Mouse (Mus musculus) gastrocnemius, postnatal 4 days (tissue): Measurements from ENCODE around the gene Ahcy. TPM values are rescaled to one million over a fixed set of nuclear protein-coding genes. Genes with fewer than 3 reads are reported as not detected.
"Not testable (repeated sequence)": the region's sequence is repeated elsewhere in the genome, so short reads cannot be mapped to it uniquely, and the experiment has no call there.

Experiments used
- DNase-seq, 2 experiments: peaks; one replicate each; pipeline ENCODE4 v3.0.0; 2021 to 2022; ENCODE audit warnings: low spot score in 2 of 2, mixed read lengths in 2 of 2
- long read RNA-seq, 2 experiments: library from polyadenylated mRNA; stranded (forward); transcript quantifications; one replicate each; pipeline ENCODE4 v2.0.0; 2021
- total RNA-seq, 2 experiments: library from RNA; stranded (reverse); gene quantifications; 2 replicates each; pipeline ENCODE4 v1.2.3; 2021

The Ahcy gene
- 10 to 100 TPM; 25.9 to 28.3 TPM for total RNA-seq
- long read RNA-seq, experiment 1, transcript Ahcy-201 (10 exons, 2,543 nt) = major isoform, 23 of 28 reads
- long read RNA-seq, experiment 1, partial matches to known transcripts = 5 of 28 reads
- long read RNA-seq, experiment 1, other reads (novel, unspliced or antisense) = 0 of 28 reads
- long read RNA-seq, experiment 2, transcript Ahcy-201 (10 exons, 2,543 nt) = major isoform, 30 of 41 reads
- long read RNA-seq, experiment 2, partial matches to known transcripts = 9 of 41 reads
- long read RNA-seq, experiment 2, other reads (novel, unspliced or antisense) = 2 of 41 reads

DNA sequence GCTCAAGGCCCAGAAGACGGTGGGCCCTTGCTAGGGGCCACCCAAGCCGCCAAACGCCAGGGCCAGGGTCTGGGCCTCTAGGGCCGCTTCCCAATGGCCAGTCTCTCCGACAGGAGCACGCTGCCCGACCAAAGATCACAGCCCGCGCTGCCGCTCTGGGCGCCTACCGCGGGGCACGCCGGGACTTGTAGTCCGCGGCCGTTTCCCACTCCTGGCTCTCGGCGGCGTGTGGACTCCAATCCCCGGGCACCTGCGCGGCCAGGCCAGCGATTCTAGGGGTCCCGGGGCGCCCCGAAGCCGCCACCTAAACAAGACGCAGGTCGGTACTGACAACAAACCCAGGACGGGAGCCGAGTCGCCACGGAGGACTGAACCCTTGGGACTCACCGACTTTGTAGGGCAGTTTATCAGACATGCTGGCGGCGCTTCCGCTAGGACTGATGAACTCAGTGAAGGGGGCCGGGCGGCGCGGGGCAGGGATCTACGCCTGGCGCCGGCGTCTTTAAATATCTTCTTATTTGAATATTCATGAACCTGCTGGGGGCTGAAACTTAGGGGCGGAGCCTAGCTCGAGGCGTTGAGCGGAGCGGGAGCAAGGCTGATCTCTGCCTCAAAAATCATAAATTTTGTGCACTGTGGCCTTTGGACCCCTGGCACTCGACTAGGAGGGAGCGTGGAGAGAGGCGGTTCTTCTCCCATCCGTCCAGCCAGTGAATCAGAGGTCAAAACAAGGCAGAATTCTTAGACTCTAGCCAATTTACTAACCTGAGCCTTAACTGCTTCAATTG, at the start of gene Ahcy:
Ahcy (minus strand) TSS at position 520 of the 788 bp plus-strand sequence.
- peak; percentile 71 to 89 for DNase-seq

GRCm38 (mm10) chr2:155115216-155115830, 41.0 kb upstream of the Ahcy start:
- DNase-seq = no peak

GRCm38 (mm10) chr2:155107276-155107675, 33.0 kb upstream of the Ahcy start:
- not testable (repeated sequence) for DNase-seq

DNA sequence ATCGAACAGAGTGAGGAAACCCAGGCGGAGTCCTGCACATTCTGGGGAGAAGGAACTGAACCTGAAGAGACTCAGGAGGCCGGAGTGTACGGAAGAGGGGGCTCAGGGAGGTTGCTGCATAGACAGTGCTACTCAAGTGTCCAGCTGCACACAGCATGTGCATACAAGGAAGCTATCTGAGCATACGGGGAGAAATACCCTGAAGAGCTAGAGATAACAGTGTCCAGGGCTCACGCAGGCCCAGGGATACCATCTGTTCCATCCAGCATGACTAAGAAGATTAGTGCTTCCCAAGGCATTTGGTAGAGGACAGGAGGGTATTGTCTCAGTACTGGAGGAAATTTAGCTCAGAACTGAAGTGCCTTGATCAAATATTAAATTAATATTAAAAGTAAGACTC, 29.3 kb upstream of the Ahcy start:
- no peak for DNase-seq

DNA sequence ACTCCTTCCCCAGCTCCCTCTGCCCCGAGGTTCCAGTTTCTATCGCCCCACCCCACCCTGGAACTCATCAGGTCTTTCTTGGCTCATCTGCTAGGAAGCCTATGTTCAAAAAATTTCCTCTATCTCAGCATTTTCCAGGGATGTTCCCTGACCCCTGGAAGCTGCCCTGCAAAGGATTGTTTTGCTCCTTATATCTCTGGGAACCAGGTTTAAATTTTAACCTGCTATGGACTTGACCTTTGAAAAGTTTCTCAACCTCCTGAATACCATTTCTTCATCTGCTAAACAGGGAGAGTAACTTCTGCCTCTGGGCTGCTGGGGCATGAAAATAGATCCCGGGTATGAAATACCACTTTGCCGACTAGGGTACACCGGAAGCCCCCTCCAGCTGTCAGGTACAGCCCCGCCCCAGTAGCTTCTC, 27.5 kb upstream of the Ahcy start:
- DNase-seq = no peak

DNA sequence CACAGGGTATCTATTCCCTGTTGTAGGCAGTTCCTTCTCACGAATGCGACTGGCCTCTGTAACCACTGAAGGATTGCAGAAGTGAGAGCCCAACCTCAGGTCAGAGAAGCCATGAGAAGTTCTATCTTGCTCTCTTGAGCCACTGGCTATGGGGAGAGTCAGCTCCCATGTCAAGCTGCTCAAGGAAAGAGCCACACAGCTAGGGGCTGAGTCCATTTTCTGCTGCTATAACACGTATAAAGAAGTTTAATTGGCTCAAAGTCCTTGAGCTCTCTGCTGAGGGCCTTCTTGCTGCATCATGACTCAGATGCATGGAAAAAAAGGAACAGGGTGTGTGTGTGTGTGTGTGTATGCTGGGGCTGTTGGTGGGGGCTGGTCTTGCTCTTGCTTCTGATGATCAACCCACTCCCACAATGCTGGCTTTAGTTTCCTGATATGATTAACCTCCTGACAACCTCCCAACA, 26.5 kb upstream of the Ahcy start:
- DNase-seq = no peak

DNA sequence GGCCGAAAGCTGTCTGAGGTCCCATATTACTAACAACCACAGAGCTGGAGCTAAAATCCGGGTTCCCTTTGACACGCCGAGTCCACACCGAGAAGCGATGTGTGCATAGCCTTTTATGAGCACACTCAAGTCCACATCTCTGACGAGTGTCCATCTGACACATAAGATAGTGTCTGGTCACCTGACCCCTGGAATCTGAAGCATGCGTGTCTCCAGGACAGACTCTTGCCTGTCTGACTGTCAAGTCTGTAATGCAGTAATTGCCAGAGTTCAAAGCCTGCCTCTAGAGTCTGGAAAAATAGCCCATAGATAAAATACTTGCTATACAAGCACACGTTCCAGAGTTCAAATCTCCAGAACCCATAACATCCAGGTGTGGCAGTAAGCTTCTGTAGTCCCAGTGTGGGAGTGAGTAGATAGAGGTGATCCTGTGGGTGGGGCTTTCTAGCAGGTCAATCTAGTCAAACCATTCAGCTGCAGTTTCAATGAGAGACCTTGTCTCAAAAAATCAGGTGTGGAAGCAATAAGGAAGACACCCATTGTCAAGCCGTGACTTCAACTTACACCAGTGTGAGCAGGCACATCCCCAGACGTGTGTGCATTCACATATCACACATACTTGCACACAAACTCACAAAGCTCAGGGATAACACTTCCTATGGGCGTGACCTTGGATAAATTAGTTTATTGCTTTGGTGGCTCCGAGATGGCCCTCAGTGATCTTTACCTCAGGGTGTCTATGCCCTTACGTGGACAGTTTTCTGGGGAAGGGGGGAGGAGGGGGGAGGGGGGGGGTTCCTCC, 25.9 kb upstream of the Ahcy start:
- no peak for DNase-seq

GRCm38 (mm10) chr2:155099421-155099820, 25.1 kb upstream of the Ahcy start:
- no peak for DNase-seq

DNA sequence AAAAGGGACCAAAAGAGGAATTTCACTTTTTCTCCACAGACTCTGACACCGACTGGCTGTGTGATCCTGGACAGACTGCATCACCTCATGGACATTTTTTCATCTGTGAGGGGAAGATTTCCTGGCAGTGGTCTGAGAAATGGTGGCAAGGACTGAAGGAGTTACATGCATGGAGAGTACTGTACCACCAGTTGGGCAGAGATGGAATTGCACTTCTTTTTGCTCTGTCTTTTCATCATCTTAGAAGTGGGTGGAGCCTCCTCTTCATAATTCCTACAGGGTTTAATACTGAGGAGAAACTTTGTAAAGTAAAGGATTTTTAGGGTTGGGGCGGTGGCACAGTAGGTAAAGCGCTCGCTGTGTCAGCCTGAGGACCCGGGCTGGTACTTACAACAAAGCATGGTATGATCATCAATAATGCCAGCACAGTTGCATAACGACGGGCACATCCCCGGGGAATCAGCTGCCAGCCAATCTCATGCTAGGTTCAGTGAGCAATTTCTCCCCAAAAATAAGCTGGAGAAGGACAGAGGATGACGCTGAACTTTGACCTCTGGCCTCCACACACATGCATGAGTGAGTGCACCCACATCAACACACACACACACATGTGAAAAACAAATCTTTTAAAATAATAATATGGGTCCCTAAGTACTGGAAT, 24.6 kb upstream of the Ahcy start:
- DNase-seq = no peak

DNA sequence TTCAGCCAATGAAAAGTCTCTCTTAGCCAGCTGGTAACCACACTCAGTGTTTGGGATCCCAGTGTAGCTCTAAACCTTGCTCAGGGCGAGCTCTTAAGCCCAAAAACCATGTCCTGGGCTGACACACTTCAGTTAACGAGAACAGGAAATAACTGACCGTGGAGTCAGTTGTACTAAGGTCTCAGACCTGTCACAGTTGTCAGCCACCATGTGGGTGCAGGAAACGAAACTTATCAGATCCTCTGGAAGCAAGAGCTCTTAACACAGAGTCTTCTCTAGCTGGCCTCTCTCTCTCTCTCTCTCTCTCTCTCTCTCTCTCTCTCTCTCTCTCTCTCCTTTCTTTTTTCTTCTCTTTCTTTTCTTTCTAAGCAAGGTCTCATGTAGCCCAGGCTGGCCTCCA, 19.1 kb upstream of the Ahcy start:
- no peak for DNase-seq

DNA sequence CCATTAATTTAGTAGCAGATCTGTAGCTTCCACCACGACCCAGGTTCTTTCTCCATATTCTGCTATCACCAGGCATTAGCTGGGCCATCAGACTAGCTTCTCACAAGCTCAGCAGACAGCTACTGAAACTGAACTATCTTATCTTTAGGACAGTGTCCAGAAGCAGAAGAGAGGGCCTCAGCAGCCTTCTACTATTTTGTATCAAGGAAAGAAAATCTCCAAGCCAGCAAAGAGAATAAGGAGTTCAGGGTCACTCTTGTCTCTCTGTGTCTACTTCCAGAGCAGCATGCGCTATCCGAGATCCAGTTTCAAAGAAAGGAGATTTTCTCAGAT, 17.4 kb upstream of the Ahcy start:
- DNase-seq = no peak

- peak in 1 of 2 experiments; percentile 19 for DNase-seq
Observed at GRCm38 (mm10) chr2:155090909-155091742, 16.8 kb upstream of the Ahcy start.

DNA sequence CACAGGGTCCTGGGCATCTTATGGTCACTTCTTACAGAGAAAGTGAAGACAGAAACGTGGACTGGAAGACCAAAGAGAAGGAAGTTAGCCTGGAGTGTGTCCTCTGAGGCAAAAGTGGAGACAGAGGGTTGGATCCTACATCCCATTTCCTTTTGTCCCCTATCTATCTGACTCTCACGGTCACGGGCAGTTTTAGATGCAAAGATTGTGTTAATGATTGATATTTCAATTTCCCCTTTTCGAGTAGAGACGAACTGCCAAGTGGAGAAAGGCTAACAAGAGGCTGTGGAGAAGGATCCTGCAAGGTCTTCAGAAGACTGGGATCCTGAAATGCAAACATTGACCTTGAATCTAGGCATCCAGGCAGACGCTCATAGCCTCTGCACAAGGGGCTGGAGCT, 14.0 kb upstream of the Ahcy start:
- no peak for DNase-seq

GRCm38 (mm10) chr2:155086328-155086727, 12.0 kb upstream of the Ahcy start:
- no peak for DNase-seq

DNA sequence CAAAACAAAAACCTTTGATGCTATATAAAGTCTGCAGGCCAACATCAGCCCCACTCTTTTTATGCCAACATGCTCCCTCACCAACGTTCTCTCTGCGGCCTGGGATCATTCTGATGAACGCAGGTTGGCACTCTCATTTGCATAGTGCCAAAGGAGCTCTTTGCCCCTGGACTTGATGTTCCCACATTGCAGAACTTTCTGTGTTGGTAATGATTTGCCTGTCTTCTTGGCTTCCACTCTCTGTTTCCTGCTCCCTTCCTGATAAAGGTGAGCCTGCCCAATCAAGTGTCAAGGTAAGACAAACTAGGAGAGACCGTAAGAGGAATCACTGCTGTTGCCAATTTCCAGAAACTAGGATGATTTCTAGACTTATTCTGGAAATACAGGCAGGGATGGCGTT, 10.2 kb upstream of the Ahcy start:
- no peak for DNase-seq

DNA sequence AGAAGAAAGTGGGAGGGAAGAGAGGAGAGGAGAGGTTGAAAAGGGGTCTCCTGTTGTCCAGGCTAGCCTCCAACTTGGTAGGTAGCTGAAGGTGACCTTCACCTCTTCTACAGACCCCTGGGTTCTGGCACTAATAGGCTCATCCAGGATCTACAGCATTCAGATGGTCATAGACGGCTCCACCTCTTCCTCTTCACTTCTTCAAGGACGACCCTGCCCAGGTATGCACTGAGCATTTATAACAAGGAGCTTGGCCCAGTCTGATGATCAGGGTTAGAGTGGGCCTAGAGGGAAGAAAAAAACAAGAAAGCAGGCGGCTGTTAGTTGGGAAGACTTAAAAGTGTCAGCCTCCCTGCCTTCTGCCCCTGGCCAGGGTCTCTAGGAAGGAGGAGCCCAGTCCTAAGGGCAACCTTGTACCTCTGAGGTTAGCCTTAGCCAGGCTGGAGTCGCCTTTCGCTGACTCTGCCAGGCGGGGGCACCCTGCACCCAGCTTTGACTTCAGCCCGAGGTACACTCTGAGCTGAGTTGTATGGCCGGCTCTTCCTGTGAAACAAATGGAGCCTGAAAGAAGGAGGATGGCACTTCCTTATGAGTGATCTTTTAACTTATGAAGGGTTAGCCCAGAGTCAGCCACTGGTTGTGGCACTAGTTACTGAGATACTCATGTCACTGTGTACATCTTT, 8.0 kb upstream of the Ahcy start:
- peak in 1 of 2 experiments; percentile 53 for DNase-seq

DNA sequence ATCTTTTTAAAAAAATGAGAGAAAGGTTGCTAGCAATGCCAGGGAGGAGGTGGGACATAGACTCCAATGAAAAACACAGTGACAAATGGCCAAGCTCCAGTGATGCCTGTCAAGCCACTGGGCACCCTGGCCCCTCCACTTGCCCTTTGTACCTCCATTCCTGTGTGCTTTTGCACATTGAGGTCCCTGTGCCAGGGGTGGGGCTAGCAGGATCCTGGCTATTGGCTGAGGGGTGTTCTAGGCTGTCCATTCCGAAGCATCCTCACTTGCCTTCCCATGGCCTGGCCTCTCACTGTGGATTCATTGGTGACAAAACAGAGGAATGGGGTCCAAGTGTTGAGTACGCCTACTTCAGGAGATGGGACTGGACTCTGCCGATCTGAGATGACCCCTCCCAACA, 6.8 kb upstream of the Ahcy start:
- DNase-seq = no peak

DNA sequence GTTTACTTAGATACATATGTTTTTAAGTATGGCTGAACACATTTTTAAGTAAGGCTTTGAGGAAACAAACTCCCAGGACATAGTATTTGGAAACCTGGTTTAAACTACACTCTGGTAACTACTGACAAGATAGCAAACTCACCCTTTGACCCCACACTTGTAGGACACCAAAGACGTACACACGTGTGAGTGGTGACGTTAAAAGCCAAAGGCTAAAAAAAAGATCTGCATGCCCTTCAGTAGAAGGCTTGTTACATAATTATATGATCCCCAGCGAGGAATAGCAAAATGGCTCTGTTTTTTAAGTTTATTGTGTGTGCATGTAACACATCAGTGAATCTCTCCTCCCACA, 5.9 kb upstream of the Ahcy start:
- no peak for DNase-seq

- no peak for DNase-seq
Observed at GRCm38 (mm10) chr2:155079500-155080178, 5.3 kb upstream of the Ahcy start.
